Mouse (Mus musculus): ENCODE results near the gene Rsf1. TPM values are rescaled to one million over a fixed set of nuclear protein-coding genes. Genes with fewer than 3 reads are reported as not detected.

Rsf1 gene
- polyA plus RNA-seq, 1 experiment from 2014 or later, result 19.5 TPM

DNA sequence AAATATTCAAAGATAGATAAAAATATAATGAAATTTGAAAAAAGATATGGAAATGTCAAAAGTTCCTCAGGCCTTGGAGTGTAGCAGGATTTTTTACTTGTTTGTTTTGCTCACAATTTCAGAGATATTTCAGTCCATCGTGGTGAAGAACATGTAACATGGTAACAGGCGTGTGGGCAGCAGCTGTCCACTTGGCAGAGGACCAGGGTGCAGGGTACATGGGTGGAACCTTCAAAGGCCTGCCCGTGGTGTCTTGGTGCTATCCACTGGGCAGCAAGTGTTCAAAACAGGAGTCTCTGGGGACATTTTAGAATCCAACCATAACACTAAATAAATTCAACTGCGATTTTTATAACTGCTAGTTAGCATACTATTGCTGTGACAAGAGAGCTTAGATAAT, 127.4 kb downstream of the Rsf1 start:
- Histone ChIP-seq H3K36me3 (peaks cover 5% of the 10 kb centered on the region; the same call in 1 of the 2 replicates), H3K9me3 (no peaks in the 10 kb centered on the region), H3K4me3 (replicated peaks) (no peak overlapping the region), H3K27ac (no peak overlapping the region), H3K4me2 (no peak overlapping the region), H3K4me1 (no peaks in the 10 kb centered on the region), H3K27me3 (replicated peaks) (no peaks in the 10 kb centered on the region), H3K9ac (no peak overlapping the region)
- 82% methylated on average over 4 of the region's 4 CpGs for WGBS
- no peak for ATAC-seq (ENCODE audit: insufficient read depth, low FRiP score, low read depth)

DNA sequence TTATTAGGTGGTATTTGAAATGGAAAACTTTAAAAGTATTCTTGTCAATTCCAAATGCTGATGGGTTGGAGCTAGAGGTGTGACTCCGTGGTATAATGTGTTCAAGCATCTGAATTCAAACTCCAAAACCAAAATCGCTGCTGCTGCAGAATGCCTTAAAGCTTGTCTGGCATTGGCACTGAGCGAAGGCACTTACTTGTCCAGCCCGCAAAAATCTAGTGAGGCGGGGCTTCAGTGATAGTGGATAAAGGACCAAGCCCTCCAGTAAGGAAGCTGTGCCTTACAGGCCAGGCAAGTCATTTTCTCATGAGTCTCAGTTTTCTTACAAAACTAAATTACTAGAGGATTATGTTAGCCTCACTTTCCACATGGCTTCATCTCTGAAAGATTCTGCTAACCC, 128.1 kb downstream of the Rsf1 start:
- no peaks in the 10 kb centered on the region for H3K27me3 ChIP-seq (replicated peaks)
- WGBS, result 89% methylated on average over 5 of the region's 5 CpGs
- H3K9me3 ChIP-seq, result no peaks in the 10 kb centered on the region
- ATAC-seq (ENCODE audit: insufficient read depth, low FRiP score, low read depth), result no peak
- no peak overlapping the region for H3K27ac ChIP-seq
- no peaks in the 10 kb centered on the region for H3K4me1 ChIP-seq
- peaks cover 8% of the 10 kb centered on the region for H3K36me3 ChIP-seq
- no peak overlapping the region for H3K4me2 ChIP-seq
- no peak overlapping the region for H3K9ac ChIP-seq
- no peak overlapping the region for H3K4me3 ChIP-seq (replicated peaks)

DNA sequence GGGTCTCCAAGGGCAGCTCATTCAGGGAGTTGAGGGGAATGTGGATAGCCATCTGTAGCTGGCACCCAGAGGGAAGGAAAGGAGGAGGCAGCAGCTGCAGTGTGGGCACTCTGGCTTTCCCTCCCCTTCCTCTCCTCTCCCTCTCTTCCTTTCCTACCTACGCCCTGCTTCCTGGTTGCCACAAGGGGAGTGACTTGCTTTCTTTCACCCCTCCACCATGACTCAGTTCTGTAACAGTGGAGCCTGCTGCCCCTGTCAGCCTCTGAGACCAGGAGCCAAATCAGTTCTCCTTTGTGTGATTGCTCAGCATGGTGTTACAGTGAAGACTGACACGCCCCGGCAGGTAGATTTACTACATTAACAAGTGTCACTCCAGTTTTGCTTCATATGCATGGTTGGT, 129.5 kb downstream of the Rsf1 start:
- H3K4me1 ChIP-seq, result no peaks in the 10 kb centered on the region
- no peaks in the 10 kb centered on the region for H3K27me3 ChIP-seq (replicated peaks)
- H3K9me3 ChIP-seq, result no peaks in the 10 kb centered on the region
- 0 out of 2 replicates have a peak, but pooled peaks have one; percentile 50 for ATAC-seq (ENCODE audit: insufficient read depth, low FRiP score, low read depth)
- no peak overlapping the region for H3K27ac ChIP-seq
- WGBS, result 78% methylated on average over 3 of the region's 3 CpGs
- peaks cover 17% of the 10 kb centered on the region for H3K36me3 ChIP-seq
- H3K9ac ChIP-seq, result no peak overlapping the region
- no peak overlapping the region for H3K4me3 ChIP-seq (replicated peaks)
- H3K4me2 ChIP-seq, result no peak overlapping the region

DNA sequence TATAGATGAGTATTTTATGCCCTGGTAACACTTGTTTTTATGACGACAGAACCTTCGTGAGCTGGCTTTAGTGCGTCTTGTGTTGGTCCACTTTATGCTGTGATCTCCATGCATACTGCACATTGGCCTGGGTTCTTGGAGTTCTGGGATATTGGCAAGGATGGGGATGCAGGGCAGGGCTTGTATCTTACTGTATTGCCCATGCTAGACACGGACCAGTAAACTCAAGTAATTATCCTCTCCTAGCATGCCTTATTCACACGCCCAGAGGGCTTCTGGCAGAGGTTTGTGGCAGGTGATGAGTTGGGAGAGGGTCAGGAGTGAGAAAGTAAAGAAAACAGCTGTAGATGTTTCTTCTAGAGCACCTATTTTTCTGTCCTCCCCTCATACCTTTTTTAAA, 135.0 kb downstream of the Rsf1 start:
- Histone ChIP-seq H3K9ac (no peak overlapping the region), H3K4me2 (no peak overlapping the region), H3K4me3 (replicated peaks) (no peak overlapping the region), H3K9me3 (no peaks in the 10 kb centered on the region), H3K27ac (no peak overlapping the region), H3K36me3 (peaks cover 34% of the 10 kb centered on the region), H3K27me3 (replicated peaks) (no peaks in the 10 kb centered on the region), H3K4me1 (no peaks in the 10 kb centered on the region)
- no peak for ATAC-seq (ENCODE audit: insufficient read depth, low FRiP score, low read depth)
- 92% methylated on average over 5 of the region's 5 CpGs for WGBS

DNA sequence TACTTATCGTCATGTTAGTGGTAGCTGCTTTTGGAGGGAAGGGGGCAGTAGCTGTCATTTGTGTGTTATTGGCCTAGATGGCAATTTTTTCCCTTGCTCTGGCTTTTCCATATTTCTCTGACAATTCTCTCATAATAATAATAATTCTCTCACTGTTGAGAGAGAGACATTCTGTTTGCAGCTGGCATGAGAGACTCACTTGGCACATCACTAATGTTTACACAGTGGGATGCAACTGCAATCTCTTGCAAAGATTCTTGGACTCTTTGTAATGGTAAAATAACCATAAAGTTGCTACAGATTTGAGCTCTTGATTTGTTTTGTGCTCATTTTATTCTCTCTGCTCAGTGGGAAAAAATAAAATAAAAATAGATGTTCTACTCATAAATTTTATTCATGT, 137.6 kb downstream of the Rsf1 start:
- H3K27me3 ChIP-seq (replicated peaks), result no peaks in the 10 kb centered on the region
- no peaks in the 10 kb centered on the region for H3K4me1 ChIP-seq
- WGBS, result 86% methylated on average over 1 of the region's 1 CpGs
- H3K9ac ChIP-seq, result no peak overlapping the region
- ATAC-seq (ENCODE audit: insufficient read depth, low FRiP score, low read depth), result no peak
- no peak overlapping the region for H3K4me3 ChIP-seq (replicated peaks)
- no peak overlapping the region for H3K27ac ChIP-seq
- peaks cover 44% of the 10 kb centered on the region for H3K36me3 ChIP-seq
- H3K9me3 ChIP-seq, result no peaks in the 10 kb centered on the region
- H3K4me2 ChIP-seq, result no peak overlapping the region

DNA sequence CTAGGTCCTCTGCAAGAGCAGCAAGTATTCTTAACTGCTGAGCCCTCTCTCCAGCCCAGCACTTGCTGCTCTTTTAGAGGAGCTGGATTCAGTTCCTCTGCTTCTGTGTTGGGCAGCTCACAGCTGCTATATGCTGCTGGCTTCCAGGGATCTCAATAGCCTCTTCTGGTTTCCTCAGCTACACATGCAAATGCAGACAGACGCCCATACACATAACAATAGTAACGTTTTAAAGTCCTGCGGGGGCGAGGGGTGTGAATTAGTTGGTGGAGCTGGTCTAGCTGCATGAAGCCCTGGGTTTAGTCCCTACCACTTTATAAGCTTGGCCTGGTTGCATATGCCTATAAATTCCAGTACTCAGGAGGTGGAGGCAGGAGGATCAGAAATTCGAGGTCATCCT, 139.4 kb downstream of the Rsf1 start:
- Histone ChIP-seq H3K4me3 (replicated peaks) (no peak overlapping the region), H3K36me3 (peaks cover 33% of the 10 kb centered on the region), H3K4me2 (no peak overlapping the region)

DNA sequence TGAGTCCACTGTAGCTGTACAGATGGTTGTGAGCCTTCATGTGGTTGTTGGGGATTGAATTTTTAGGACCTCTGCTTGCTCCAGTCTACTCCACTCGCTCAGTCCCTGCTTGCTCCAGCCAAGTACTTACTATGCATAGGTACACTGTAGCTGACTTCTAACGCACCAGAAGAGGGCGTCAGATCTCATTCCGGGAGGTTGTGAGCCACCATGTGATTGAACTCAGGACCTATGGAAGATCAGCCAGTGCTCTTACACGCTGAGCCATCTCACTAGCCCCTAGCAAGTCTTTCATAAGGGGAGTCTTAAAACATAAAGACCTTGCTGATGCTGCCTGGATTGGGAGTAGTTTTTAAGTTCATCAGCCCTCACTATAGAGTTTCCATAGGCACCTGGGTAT, 140.4 kb downstream of the Rsf1 start:
- Histone ChIP-seq H3K27ac (no peak overlapping the region), H3K36me3 (peaks cover 24% of the 10 kb centered on the region), H3K27me3 (replicated peaks) (no peaks in the 10 kb centered on the region), H3K9me3 (no peaks in the 10 kb centered on the region), H3K9ac (no peak overlapping the region), H3K4me3 (replicated peaks) (no peak overlapping the region), H3K4me2 (no peak overlapping the region), H3K4me1 (no peaks in the 10 kb centered on the region)
- 83% methylated on average over 5 of the region's 5 CpGs for WGBS
- no peak for ATAC-seq (ENCODE audit: insufficient read depth, low FRiP score, low read depth)

More for the DNA sequence above, 139.4 kb downstream of the Rsf1 start:
- no peak for ATAC-seq (ENCODE audit: insufficient read depth, low FRiP score, low read depth)
- 83% methylated on average over 5 of the region's 5 CpGs for WGBS
- H3K9ac ChIP-seq, result no peak overlapping the region
- no peaks in the 10 kb centered on the region for H3K4me1 ChIP-seq
- H3K9me3 ChIP-seq, result no peaks in the 10 kb centered on the region
- no peaks in the 10 kb centered on the region for H3K27me3 ChIP-seq (replicated peaks)
- no peak overlapping the region for H3K27ac ChIP-seq

DNA sequence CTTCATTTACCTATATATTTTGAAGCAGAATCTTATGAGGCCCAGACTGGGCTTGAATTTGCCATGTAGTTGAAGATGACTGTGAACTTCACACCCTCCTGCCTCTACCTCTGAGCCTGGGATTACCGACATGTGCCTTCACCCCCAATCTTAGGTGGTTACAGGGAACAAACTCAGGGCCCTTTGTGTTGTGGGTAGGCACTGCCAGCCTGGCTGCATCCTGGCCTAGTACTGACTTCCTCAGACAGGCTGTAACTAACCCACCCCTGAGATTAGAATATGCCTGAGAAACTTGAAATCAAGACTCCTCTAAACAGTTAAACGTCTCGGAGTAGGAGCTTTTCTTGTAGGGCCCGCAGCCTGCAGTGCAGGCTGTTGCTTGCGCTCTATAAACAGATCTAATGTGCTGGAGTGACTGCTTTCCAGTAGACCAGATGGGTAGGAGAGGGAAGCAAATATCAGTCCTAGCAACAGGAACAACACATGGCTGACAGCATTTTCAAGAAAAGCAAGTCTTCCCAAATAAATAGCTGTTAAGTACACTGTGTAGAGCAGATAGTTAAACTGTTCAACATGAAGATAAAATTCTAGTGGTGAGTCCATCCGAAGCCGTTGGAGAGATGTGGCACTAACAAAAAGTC, 142.7 kb downstream of the Rsf1 start:
- ATAC-seq (ENCODE audit: insufficient read depth, low FRiP score, low read depth), result no peak
- 88% methylated on average over 7 of the region's 7 CpGs for WGBS
- Histone ChIP-seq H3K9ac (no peak overlapping the region), H3K9me3 (no peaks in the 10 kb centered on the region), H3K4me1 (no peaks in the 10 kb centered on the region), H3K27ac (no peak overlapping the region), H3K36me3 (peaks cover 24% of the 10 kb centered on the region), H3K27me3 (replicated peaks) (no peaks in the 10 kb centered on the region), H3K4me2 (no peak overlapping the region), H3K4me3 (replicated peaks) (no peak overlapping the region)

DNA sequence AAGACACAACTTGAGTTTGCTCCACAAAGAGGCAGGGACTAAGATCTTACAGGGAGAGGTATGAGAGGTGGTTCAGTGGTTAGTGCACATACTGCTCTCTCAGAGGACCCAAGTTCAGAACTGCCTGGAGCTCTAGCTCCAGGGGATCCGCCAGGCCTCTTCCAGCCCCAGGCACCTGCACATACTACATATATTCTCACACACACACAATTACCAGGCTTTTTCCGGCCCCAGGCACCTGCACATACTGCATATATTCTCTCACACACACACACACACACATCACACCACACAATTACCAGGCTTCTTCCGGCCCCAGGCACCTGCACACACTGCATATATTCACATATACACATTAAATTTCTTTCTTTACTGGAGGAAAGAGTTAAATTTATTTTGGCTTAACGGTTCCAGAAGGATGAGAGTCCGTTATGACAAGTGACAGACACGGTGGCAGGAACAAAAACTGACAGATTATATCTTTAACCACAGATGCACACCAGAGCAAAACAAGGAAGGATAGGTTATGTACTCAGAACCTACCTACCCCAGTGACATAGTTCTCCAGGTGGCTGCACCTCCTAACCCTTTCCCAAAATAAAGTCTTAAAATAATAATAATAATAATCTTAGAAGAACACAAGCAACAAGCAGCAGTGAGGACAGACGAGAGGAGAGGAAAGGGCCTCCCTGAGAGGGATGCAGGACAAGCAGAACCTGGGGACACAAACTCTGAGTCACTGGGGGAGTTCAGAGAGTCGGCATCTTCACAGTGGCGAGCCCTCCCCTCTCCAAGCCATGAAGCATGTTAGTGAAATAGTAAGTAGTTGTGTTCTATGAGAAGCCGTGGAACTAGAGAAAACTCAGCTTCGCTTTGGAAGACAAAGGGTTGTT, 144.2 kb downstream of the Rsf1 start:
- ATAC-seq (ENCODE audit: insufficient read depth, low FRiP score, low read depth), result no peak
- 85% methylated on average over 11 of the region's 11 CpGs for WGBS
- no peak overlapping the region for H3K4me2 ChIP-seq
- no peak overlapping the region for H3K27ac ChIP-seq
- H3K36me3 ChIP-seq, result peaks cover 22% of the 10 kb centered on the region
- H3K9ac ChIP-seq, result no peak overlapping the region
- no peaks in the 10 kb centered on the region for H3K4me1 ChIP-seq
- no peaks in the 10 kb centered on the region for H3K9me3 ChIP-seq
- no peak overlapping the region for H3K4me3 ChIP-seq (replicated peaks)
- H3K27me3 ChIP-seq (replicated peaks), result no peaks in the 10 kb centered on the region

DNA sequence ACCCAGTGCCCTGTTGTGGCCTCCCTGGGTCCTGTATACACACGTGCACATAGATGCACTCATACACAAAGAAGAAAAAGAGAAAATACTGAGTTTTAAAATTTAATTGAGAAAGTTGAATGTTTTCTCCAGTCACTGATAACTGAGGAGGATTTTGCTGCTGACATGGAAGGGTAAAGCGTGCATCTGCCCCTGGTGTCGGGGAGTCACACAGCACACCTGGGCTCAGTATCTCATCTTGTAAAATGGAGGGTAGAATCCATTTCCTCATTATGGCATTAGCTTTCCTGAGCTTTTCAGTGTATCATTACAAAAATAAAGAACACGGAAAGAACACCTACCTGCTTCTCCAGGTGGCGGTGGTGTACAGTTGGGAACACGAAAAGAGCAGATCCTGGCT, 145.7 kb downstream of the Rsf1 start:
- WGBS, result 95% methylated on average over 6 of the region's 6 CpGs
- H3K4me1 ChIP-seq, result no peaks in the 10 kb centered on the region
- no peak overlapping the region for H3K4me3 ChIP-seq (replicated peaks)
- ATAC-seq (ENCODE audit: insufficient read depth, low FRiP score, low read depth), result no peak
- no peak overlapping the region for H3K4me2 ChIP-seq
- no peaks in the 10 kb centered on the region for H3K27me3 ChIP-seq (replicated peaks)
- H3K9ac ChIP-seq, result no peak overlapping the region
- H3K27ac ChIP-seq, result no peak overlapping the region
- peaks cover 8% of the 10 kb centered on the region for H3K36me3 ChIP-seq
- no peaks in the 10 kb centered on the region for H3K9me3 ChIP-seq

DNA sequence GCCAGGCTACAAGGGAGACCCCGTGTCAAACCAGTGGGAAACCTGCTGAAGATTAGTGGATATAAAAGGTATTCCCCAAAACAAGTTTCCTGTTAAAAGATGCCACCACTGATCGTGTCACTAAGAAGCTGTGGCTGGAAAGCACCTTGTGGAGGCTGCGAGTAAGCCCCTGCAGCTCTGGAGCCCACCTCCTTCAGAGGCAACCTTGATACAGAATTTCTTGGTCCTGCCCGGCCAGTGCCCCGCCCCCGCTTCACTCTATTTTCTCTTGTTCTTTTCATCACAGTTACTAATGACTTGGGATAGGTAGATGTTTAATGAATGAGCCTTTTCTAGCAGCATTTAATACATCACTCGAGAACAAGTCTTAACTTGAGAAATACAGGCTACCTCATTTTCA, 146.4 kb downstream of the Rsf1 start:
- no peak for ATAC-seq (ENCODE audit: insufficient read depth, low FRiP score, low read depth)
- Histone ChIP-seq H3K4me2 (no peak overlapping the region), H3K4me1 (no peaks in the 10 kb centered on the region), H3K27ac (no peak overlapping the region), H3K36me3 (peaks cover 1% of the 10 kb centered on the region), H3K9me3 (no peaks in the 10 kb centered on the region), H3K9ac (no peak overlapping the region), H3K4me3 (replicated peaks) (no peak overlapping the region), H3K27me3 (replicated peaks) (no peaks in the 10 kb centered on the region)
- WGBS, result 83% methylated on average over 7 of the region's 7 CpGs

DNA sequence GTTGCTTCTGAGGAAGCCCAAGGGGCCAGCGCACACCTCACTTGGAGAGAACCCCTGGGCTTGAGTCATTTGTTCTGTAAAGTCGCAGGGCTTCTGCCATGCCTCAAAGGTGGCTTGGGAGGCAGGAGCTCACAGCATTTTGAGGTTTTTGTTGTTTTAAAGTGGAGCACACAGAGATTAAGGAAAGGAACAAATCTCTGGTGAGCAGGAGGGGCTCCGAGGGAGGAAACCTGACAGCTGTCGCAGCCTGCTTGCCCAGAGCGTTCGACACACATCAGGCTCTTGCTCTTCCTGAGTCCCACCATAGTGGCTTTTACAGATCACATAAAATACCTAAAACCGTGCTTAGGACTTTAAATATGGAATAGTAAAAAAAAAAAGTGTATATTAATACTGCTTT, 147.1 kb downstream of the Rsf1 start:
- ATAC-seq (ENCODE audit: insufficient read depth, low FRiP score, low read depth), result no peak
- Histone ChIP-seq H3K27me3 (replicated peaks) (no peaks in the 10 kb centered on the region), H3K4me1 (no peaks in the 10 kb centered on the region), H3K4me2 (no peak overlapping the region), H3K4me3 (replicated peaks) (no peak overlapping the region), H3K9ac (no peak overlapping the region), H3K36me3 (no peaks in the 10 kb centered on the region; the same call in 1 of the 2 replicates), H3K9me3 (no peaks in the 10 kb centered on the region), H3K27ac (no peak overlapping the region)
- 76% methylated on average over 7 of the region's 7 CpGs for WGBS

Measured in stomach, embryonic 15.5 days (tissue).